Mouse (Mus musculus): ENCODE results near the gene Pigs. TPM values are rescaled to one million over a fixed set of nuclear protein-coding genes. Genes with fewer than 3 reads are reported as not detected.

Pigs gene
- polyA plus RNA-seq, 1 experiment from 2014 or later, result 76.0 TPM

- 88% methylated on average over 4 of the region's 4 CpGs for WGBS
- H3K9me3 ChIP-seq (ENCODE audit: control insufficient read depth, low read length), result no peaks in the 10 kb centered on the region
- H3K4me1 ChIP-seq (ENCODE audit: control insufficient read depth, insufficient read depth, low read length), result peaks cover 4% of the 10 kb centered on the region; the same call in 1 of the 2 replicates
- H3K9ac ChIP-seq (ENCODE audit: low read depth, low read length), result no peak overlapping the region
- H3K4me3 ChIP-seq (ENCODE audit: low read length), result no peak overlapping the region
- no peak overlapping the region for H3K27ac ChIP-seq (ENCODE audit: low read depth, low read length)
- peaks cover 59% of the 10 kb centered on the region for H3K36me3 ChIP-seq (ENCODE audit: control insufficient read depth, insufficient read depth, low read length)
- H3K27me3 ChIP-seq (ENCODE audit: control insufficient read depth, insufficient read depth, low read length), result no peaks in the 10 kb centered on the region
- H3K4me2 ChIP-seq (replicated peaks; ENCODE audit: low read depth, low read length), result no peak overlapping the region
- ATAC-seq (ENCODE audit: low FRiP score, low TSS enrichment), result no peak
Observed at GRCm38 (mm10) chr11:78305272-78305671, 22.9 kb upstream of the Pigs start.

- Histone ChIP-seq H3K4me3 (ENCODE audit: low read length) (no peak overlapping the region), H3K27ac (ENCODE audit: low read depth, low read length) (no peak overlapping the region), H3K36me3 (ENCODE audit: control insufficient read depth, insufficient read depth, low read length) (peaks cover 79% of the 10 kb centered on the region), H3K27me3 (ENCODE audit: control insufficient read depth, insufficient read depth, low read length) (no peaks in the 10 kb centered on the region), H3K9ac (ENCODE audit: low read depth, low read length) (no peak overlapping the region), H3K9me3 (ENCODE audit: control insufficient read depth, low read length) (no peaks in the 10 kb centered on the region), H3K4me2 (replicated peaks; ENCODE audit: low read depth, low read length) (no peak overlapping the region), H3K4me1 (ENCODE audit: control insufficient read depth, insufficient read depth, low read length) (no peaks in the 10 kb centered on the region)
- WGBS, result 76% methylated on average over 8 of the region's 8 CpGs
- ATAC-seq (ENCODE audit: low FRiP score, low TSS enrichment), result no peak
Observed at GRCm38 (mm10) chr11:78310861-78311511, 17.2 kb upstream of the Pigs start.

- no peak overlapping the region for H3K4me3 ChIP-seq (ENCODE audit: low read length)
- H3K27ac ChIP-seq (ENCODE audit: low read depth, low read length), result no peak overlapping the region
- H3K9ac ChIP-seq (ENCODE audit: low read depth, low read length), result no peak overlapping the region
- peaks cover 85% of the 10 kb centered on the region for H3K36me3 ChIP-seq (ENCODE audit: control insufficient read depth, insufficient read depth, low read length)
- H3K9me3 ChIP-seq (ENCODE audit: control insufficient read depth, low read length), result no peaks in the 10 kb centered on the region
- WGBS, result 98% methylated on average over 2 of the region's 2 CpGs
- ATAC-seq (ENCODE audit: low FRiP score, low TSS enrichment), result no peak
- H3K4me2 ChIP-seq (replicated peaks; ENCODE audit: low read depth, low read length), result no peak overlapping the region
- no peaks in the 10 kb centered on the region for H3K27me3 ChIP-seq (ENCODE audit: control insufficient read depth, insufficient read depth, low read length)
- H3K4me1 ChIP-seq (ENCODE audit: control insufficient read depth, insufficient read depth, low read length), result no peaks in the 10 kb centered on the region
Observed at GRCm38 (mm10) chr11:78313662-78314061, 14.6 kb upstream of the Pigs start.

- Histone ChIP-seq H3K4me3 (ENCODE audit: low read length) (no peak overlapping the region), H3K9ac (ENCODE audit: low read depth, low read length) (no peak overlapping the region), H3K27me3 (ENCODE audit: control insufficient read depth, insufficient read depth, low read length) (no peaks in the 10 kb centered on the region), H3K9me3 (ENCODE audit: control insufficient read depth, low read length) (no peaks in the 10 kb centered on the region), H3K4me2 (replicated peaks; ENCODE audit: low read depth, low read length) (no peak overlapping the region), H3K4me1 (ENCODE audit: control insufficient read depth, insufficient read depth, low read length) (0 out of 2 replicates have a peak, but pooled peaks cover 4% of the 10 kb centered on the region), H3K27ac (ENCODE audit: low read depth, low read length) (no peak overlapping the region), H3K36me3 (ENCODE audit: control insufficient read depth, insufficient read depth, low read length) (peaks cover 82% of the 10 kb centered on the region)
- WGBS, result 91% methylated on average over 2 of the region's 2 CpGs
- no peak for ATAC-seq (ENCODE audit: low FRiP score, low TSS enrichment)
Observed at GRCm38 (mm10) chr11:78318411-78318810, 9.8 kb upstream of the Pigs start.

- 0 out of 2 replicates have a peak, but pooled peaks cover 4% of the 10 kb centered on the region for H3K4me1 ChIP-seq (ENCODE audit: control insufficient read depth, insufficient read depth, low read length)
- H3K4me2 ChIP-seq (replicated peaks; ENCODE audit: low read depth, low read length), result peak overlapping the region; percentile 34; the same call in 1 of the 2 replicates
- H3K27ac ChIP-seq (ENCODE audit: low read depth, low read length), result no peak overlapping the region; the same call in 1 of the 2 replicates
- no peak overlapping the region for H3K4me3 ChIP-seq (ENCODE audit: low read length)
- H3K36me3 ChIP-seq (ENCODE audit: control insufficient read depth, insufficient read depth, low read length), result peaks cover 46% of the 10 kb centered on the region
- H3K9ac ChIP-seq (ENCODE audit: low read depth, low read length), result no peak overlapping the region
- no peaks in the 10 kb centered on the region for H3K27me3 ChIP-seq (ENCODE audit: control insufficient read depth, insufficient read depth, low read length)
- no peak; the same call in 1 of the 2 replicates for ATAC-seq (ENCODE audit: low FRiP score, low TSS enrichment)
- 68% methylated on average over 2 of the region's 2 CpGs for WGBS
- no peaks in the 10 kb centered on the region for H3K9me3 ChIP-seq (ENCODE audit: control insufficient read depth, low read length)
Observed at GRCm38 (mm10) chr11:78322076-78322831, 6.0 kb upstream of the Pigs start.

GRCm38 (mm10) chr11:78322860-78323259, 5.4 kb upstream of the Pigs start, which contains the start of gene Aldoc:
Gene Aldoc, plus strand, starts transcription at chr11:78322968.
- H3K4me1 ChIP-seq (ENCODE audit: control insufficient read depth, insufficient read depth, low read length), result 0 out of 2 replicates have a peak, but pooled peaks cover 4% of the 10 kb centered on the region
- WGBS, result 5% methylated on average over 15 of the region's 15 CpGs
- H3K27ac ChIP-seq (ENCODE audit: low read depth, low read length), result no peak within 1 kb of the TSS; the same call in 1 of the 2 replicates
- H3K4me3 ChIP-seq (ENCODE audit: low read length), result peak within 1 kb of the TSS; percentile 16; the same call in 1 of the 2 replicates
- ATAC-seq (ENCODE audit: low FRiP score, low TSS enrichment), result peak; percentile 94
- no peaks in the 10 kb centered on the region for H3K27me3 ChIP-seq (ENCODE audit: control insufficient read depth, insufficient read depth, low read length)
- H3K9me3 ChIP-seq (ENCODE audit: control insufficient read depth, low read length), result no peaks in the 10 kb centered on the region
- H3K9ac ChIP-seq (ENCODE audit: low read depth, low read length), result 0 out of 2 replicates have a peak within 1 kb of the TSS, but pooled peaks have one; percentile 12
- H3K4me2 ChIP-seq (replicated peaks; ENCODE audit: low read depth, low read length), result peak within 1 kb of the TSS; percentile 34
- peaks cover 40% of the 10 kb centered on the region for H3K36me3 ChIP-seq (ENCODE audit: control insufficient read depth, insufficient read depth, low read length)

GRCm38 (mm10) chr11:78324000-78324785, 4.0 kb upstream of the Pigs start:
- Histone ChIP-seq H3K9ac (ENCODE audit: low read depth, low read length) (no peak overlapping the region), H3K4me2 (replicated peaks; ENCODE audit: low read depth, low read length) (no peak overlapping the region), H3K4me1 (ENCODE audit: control insufficient read depth, insufficient read depth, low read length) (peaks cover 10% of the 10 kb centered on the region; the same call in 1 of the 2 replicates), H3K4me3 (ENCODE audit: low read length) (no peak overlapping the region), H3K36me3 (ENCODE audit: control insufficient read depth, insufficient read depth, low read length) (peaks cover 27% of the 10 kb centered on the region), H3K27ac (ENCODE audit: low read depth, low read length) (no peak overlapping the region), H3K27me3 (ENCODE audit: control insufficient read depth, insufficient read depth, low read length) (no peaks in the 10 kb centered on the region), H3K9me3 (ENCODE audit: control insufficient read depth, low read length) (no peaks in the 10 kb centered on the region)
- 87% methylated on average over 15 of the region's 15 CpGs for WGBS
- no peak for ATAC-seq (ENCODE audit: low FRiP score, low TSS enrichment)

- Histone ChIP-seq H3K9me3 (ENCODE audit: control insufficient read depth, low read length) (no peaks in the 10 kb centered on the region), H3K36me3 (ENCODE audit: control insufficient read depth, insufficient read depth, low read length) (peaks cover 21% of the 10 kb centered on the region), H3K27ac (ENCODE audit: low read depth, low read length) (no peak overlapping the region), H3K9ac (ENCODE audit: low read depth, low read length) (no peak overlapping the region), H3K27me3 (ENCODE audit: control insufficient read depth, insufficient read depth, low read length) (no peaks in the 10 kb centered on the region), H3K4me2 (replicated peaks; ENCODE audit: low read depth, low read length) (no peak overlapping the region), H3K4me1 (ENCODE audit: control insufficient read depth, insufficient read depth, low read length) (peaks cover 12% of the 10 kb centered on the region; the same call in 1 of the 2 replicates), H3K4me3 (ENCODE audit: low read length) (no peak overlapping the region)
- ATAC-seq (ENCODE audit: low FRiP score, low TSS enrichment), result no peak
- WGBS, result 94% methylated on average over 12 of the region's 12 CpGs
Observed at GRCm38 (mm10) chr11:78324965-78325364, 3.2 kb upstream of the Pigs start.
